Mouse (Mus musculus): ENCODE measurements around the gene Pfn5.
"Not testable (repeated sequence)": the region's sequence is repeated elsewhere in the genome, so short reads cannot be mapped to it uniquely, and the experiment has no call there.

The Pfn5 gene

DNA sequence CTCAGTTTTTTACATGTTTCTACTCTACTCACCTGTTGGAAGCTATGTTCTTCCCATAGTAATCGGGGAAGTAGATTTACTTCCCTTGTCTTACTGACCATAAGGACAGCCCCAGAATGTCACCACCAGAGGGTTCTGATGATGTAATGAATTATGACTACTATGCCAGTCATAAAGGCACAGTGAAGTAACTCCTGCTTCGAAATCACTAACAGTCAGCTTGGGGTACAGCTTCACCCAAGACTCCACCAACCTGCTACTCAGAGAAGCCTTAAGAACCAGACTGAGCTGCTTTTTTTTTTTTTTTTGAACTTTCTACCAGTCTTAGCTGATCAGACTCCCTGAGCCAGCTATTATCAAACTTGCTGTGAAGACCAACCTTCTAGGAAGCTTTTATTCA is at the start of gene Pfn5, which contains the start of gene Asb12:
TSS of gene Pfn5 (plus strand) at position 218 of the 400 bp plus-strand sequence.
TSS of gene Asb12 (minus strand) at position 101 of the 400 bp plus-strand sequence.
- no peak for DNase-seq (ENCODE audit: low read depth)

DNA sequence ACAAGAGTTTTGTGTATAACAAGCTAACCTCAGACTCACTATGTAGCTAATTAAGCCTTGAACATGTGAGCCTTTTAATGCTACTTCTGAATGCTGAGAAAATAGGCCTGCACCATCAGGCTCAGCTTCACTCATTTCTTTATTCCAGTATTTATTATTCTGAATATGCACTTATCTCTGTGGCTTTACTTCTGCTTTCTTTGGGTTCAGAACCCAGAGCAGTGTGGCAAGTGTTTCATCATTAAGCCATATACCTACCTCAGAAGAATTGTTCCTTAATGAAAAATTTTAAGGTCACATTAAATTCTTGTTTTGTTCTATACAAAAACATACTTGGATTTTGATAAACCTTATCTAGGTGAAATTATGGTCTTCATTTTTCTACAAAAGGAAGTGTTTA is 34.0 kb upstream of the Pfn5 start:
- DNase-seq (ENCODE audit: low read depth), result no peak

DNA sequence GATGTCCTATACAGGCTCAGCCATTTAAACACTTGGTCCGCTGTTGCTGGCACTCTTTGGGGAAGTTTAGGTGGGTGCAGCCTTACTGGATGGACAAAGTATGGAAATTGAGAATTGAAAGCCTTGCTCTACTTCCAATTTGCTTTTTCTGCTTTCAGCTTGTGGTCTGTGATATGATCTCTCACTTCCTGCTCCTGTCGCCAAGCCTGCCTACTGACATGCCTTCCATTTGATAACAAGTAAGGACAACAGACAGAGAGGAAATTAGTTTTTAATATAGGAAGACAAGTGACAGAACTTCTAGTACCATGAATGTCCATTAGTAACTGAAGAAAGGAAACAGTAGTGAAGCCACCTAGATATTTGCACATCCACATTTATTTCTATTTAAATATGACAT is 32.7 kb upstream of the Pfn5 start:
- no peak for DNase-seq (ENCODE audit: low read depth)

DNA sequence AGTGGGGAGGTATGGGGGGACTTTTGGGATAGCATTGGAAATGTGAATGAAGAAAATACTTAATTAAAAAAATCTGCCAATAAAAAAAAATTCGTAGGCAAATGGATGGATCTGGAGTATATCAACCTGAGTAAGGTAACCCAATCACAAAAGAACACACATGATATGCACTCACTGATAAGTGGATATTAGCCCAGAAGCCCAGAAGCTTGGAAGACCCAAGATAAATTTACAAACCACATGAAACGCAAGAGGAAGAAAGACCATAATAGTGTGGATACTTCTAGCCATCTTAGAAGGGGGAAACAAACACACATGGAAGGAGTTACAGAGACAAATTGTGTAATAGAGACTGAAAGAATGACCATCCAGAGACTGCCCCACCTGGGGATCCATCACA is 22.4 kb upstream of the Pfn5 start:
- not testable (repeated sequence) for DNase-seq (ENCODE audit: low read depth)

DNA sequence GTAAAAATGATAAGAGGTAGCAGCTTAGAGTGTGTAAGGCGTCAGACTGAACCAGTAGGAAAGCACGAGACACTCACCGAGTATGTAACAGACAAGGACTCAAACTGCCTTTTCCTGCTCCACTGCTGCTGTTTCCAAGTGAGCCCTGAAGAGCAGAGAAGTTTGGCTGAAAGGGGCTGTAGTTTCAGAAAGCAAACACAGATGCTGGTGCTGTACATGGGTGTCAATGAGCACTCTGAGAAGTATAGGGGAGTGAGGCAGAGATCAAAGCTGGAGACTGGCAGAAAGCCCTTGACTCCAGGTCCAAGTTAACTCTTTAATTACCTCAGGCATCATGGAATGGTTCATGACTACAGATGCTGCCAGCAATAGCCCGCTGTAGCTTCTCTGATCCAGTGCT is 3.6 kb upstream of the Pfn5 start:
- no peak for DNase-seq (ENCODE audit: low read depth)

DNA sequence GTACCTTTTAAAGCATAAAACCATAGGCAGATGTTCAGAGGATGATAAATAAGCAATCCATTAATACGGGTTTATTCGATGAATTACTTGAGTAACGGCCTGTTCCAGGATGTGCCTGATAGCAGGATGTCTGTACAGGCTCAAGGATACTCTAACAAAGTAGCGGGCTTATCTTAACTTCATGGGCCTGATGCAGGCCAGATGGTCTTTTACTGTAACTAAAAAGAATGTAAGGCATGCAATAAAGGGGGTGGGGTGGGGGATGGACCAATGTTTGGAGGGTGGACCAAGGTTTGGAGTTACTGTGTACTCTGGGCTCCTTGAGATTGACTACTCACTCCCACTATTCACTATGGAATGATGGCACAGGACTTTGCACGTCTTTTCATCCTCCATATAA is 42.7 kb downstream of the Pfn5 start:
- DNase-seq (ENCODE audit: low read depth), result no peak

Measured in c-Kit-positive CD71-negative TER-119-negative erythroid progenitor cells, embryonic 14.5 days (primary cell).